Comparison of ENCODE assay signal across 8 mouse cellular contexts in the genomic region with DNA sequence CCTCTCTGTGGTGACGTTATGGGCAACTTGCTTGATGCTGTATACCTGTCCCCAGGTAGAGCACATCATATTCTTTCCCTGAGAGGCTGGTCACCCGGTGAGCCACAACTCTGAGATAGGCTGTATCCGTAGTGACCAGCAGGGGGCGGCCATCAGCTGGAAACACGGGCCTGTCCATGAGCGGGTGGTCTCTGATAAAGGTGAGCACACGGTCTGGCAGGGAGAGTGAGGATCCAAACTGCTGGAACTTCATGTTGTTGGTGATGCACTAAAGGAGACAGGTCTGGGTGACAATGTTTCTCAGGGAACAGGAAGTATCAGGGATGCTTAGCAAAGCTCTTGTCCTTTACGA. TPM values are rescaled to one million over a fixed set of nuclear protein-coding genes. Genes with fewer than 3 reads are reported as not detected.
DNase-seq lines count a peak whose midpoint lies in the region; ATAC-seq and TF ChIP-seq lines count a peak whose summit lies in the region.

No protein-coding gene starts in this region.

- no peak overlapping the region for H3K4me2 ChIP-seq in heart, embryonic 12.5 days
- H3K4me2 ChIP-seq in forebrain, embryonic 15.5 days (replicated peaks): no peak overlapping the region
- H3K4me2 ChIP-seq in neural tube, embryonic 14.5 days (ENCODE audit: low read depth, low read length): no peak overlapping the region

- WGBS in heart, embryonic 12.5 days: 15% methylated on average over 8 of the region's 8 CpGs
- WGBS in forebrain, embryonic 15.5 days: 16% methylated on average over 8 of the region's 8 CpGs
- 18% methylated on average over 8 of the region's 8 CpGs for WGBS in kidney, adult 2 months
- WGBS in neural tube, embryonic 14.5 days: 20% methylated on average over 8 of the region's 8 CpGs

- DNase-seq in heart, adult 8-10 months (ENCODE audit: low spot score): no peak
- peak; percentile 73 for DNase-seq in ZHBTc4 (ENCODE audit: low read depth, low spot score)
- peak; percentile 27 for DNase-seq in kidney, adult 2 months
- peak; percentile 17 to 50 for DNase-seq in lung, adult 18-20 months
- DNase-seq in thymus, postnatal 4 days: peak; percentile 85

- H3K9me3 ChIP-seq in heart, embryonic 12.5 days (replicated peaks): no peaks in the 10 kb centered on the region
- H3K9me3 ChIP-seq in forebrain, embryonic 15.5 days: no peaks in the 10 kb centered on the region
- no peaks in the 10 kb centered on the region for H3K9me3 ChIP-seq in neural tube, embryonic 14.5 days (ENCODE audit: control insufficient read depth, low read length)

- no peaks in the 10 kb centered on the region for H3K36me3 ChIP-seq in heart, embryonic 12.5 days
- peaks cover 6% of the 10 kb centered on the region; the same call in 1 of the 2 replicates for H3K36me3 ChIP-seq in forebrain, embryonic 15.5 days
- H3K36me3 ChIP-seq in kidney, adult 2 months (ENCODE audit: control insufficient read depth, insufficient read depth, low read length): no peaks in the 10 kb centered on the region
- H3K36me3 ChIP-seq in neural tube, embryonic 14.5 days (ENCODE audit: control insufficient read depth, insufficient read depth, low read length): peaks cover 8% of the 10 kb centered on the region; the same call in 1 of the 2 replicates

- ATAC-seq in heart, embryonic 12.5 days (ENCODE audit: insufficient number of reproducible peaks, low FRiP score): peak; percentile 33; the same call in 1 of the 2 replicates
- ATAC-seq in forebrain, embryonic 15.5 days (replicated peaks): peak; percentile 9; the same call in 1 of the 2 replicates
- ATAC-seq in neural tube, embryonic 14.5 days (ENCODE audit: low read depth): peak; percentile 45; the same call in 1 of the 2 replicates

- TF ChIP-seq CTCF in kidney, adult 2 months (conservative IDR thresholded peaks at IDR 0.05; ENCODE audit: insufficient read depth, insufficient read length, low read depth, low read length): peak; percentile 63

- TF ChIP-seq POLR2A in kidney, adult 2 months (IDR thresholded peaks at IDR 0.05; ENCODE audit: low read depth, low read length): no peak

- H3K27me3 ChIP-seq in heart, embryonic 12.5 days (replicated peaks): peaks cover 33% of the 10 kb centered on the region
- no peaks in the 10 kb centered on the region for H3K27me3 ChIP-seq in forebrain, embryonic 15.5 days
- no peaks in the 10 kb centered on the region for H3K27me3 ChIP-seq in kidney, adult 2 months (replicated peaks; ENCODE audit: control insufficient read depth, insufficient read depth, low read length)
- no peaks in the 10 kb centered on the region for H3K27me3 ChIP-seq in neural tube, embryonic 14.5 days (ENCODE audit: control insufficient read depth, insufficient read depth, low read length)

- no peak overlapping the region for H3K4me3 ChIP-seq in heart, embryonic 12.5 days
- H3K4me3 ChIP-seq in forebrain, embryonic 15.5 days: no peak overlapping the region
- no peak overlapping the region for H3K4me3 ChIP-seq in kidney, adult 2 months (ENCODE audit: insufficient read depth, low read depth, low read length)
- no peak overlapping the region for H3K4me3 ChIP-seq in neural tube, embryonic 14.5 days (ENCODE audit: low read depth, low read length)

- H3K9ac ChIP-seq in heart, embryonic 12.5 days: no peak overlapping the region
- no peak overlapping the region for H3K9ac ChIP-seq in forebrain, embryonic 15.5 days (replicated peaks)
- H3K9ac ChIP-seq in neural tube, embryonic 14.5 days (replicated peaks; ENCODE audit: low read depth, low read length): no peak overlapping the region

- H3K4me1 ChIP-seq in heart, embryonic 12.5 days (replicated peaks): no peaks in the 10 kb centered on the region
- 0 out of 2 replicates have a peak, but pooled peaks cover 8% of the 10 kb centered on the region for H3K4me1 ChIP-seq in forebrain, embryonic 15.5 days
- no peaks in the 10 kb centered on the region for H3K4me1 ChIP-seq in kidney, adult 2 months (ENCODE audit: control insufficient read depth, insufficient read depth, low read length)
- no peaks in the 10 kb centered on the region for H3K4me1 ChIP-seq in neural tube, embryonic 14.5 days (ENCODE audit: control insufficient read depth, insufficient read depth, low read length)

- H3K27ac ChIP-seq in heart, embryonic 12.5 days (ENCODE audit: poor library complexity, severe bottlenecking): no peak overlapping the region
- H3K27ac ChIP-seq in forebrain, embryonic 15.5 days (replicated peaks): peak overlapping the region; percentile 69; the same call in 1 of the 2 replicates
- no peak overlapping the region for H3K27ac ChIP-seq in kidney, adult 2 months (ENCODE audit: insufficient read depth, low read depth, low read length)
- H3K27ac ChIP-seq in neural tube, embryonic 14.5 days (ENCODE audit: low read depth, low read length): no peak overlapping the region

RNA-seq across cellular contexts. Expression of a gene that starts 21.8 kb away (rescaled TPM):
- polyA plus RNA-seq in heart, embryonic 12.5 days (2016; fragmentation: Nextera tagmentation; extraction: Ambion mirVana): 0.26 and 0.37 TPM in 2 replicates
- total RNA-seq in heart, adult 8-10 months (2022): under 1 TPM in 3 of 4 experiments, not detected in 1; 0.17 to 0.31 (median 0.22) TPM
- polyA plus RNA-seq in forebrain, embryonic 15.5 days (2015; fragmentation: Nextera tagmentation; extraction: Ambion mirVana): 14.9 and 15.8 TPM in 2 replicates
- 0.12 and 0.28 TPM in 2 replicates for polyA plus RNA-seq in kidney, adult 2 months (2012; rRNA removed)
- polyA plus RNA-seq in neural tube, embryonic 14.5 days (2014; fragmentation: Nextera tagmentation; extraction: Ambion mirVana): 13.7 and 19.5 TPM in 2 replicates

RNA-seq across cellular contexts. Expression of a gene that starts 28.9 kb away (rescaled TPM):
- polyA plus RNA-seq in heart, embryonic 12.5 days (2016; fragmentation: Nextera tagmentation; extraction: Ambion mirVana): 0.57 and 1.4 TPM in 2 replicates
- total RNA-seq in heart, adult 8-10 months (2022): not detected
- polyA plus RNA-seq in forebrain, embryonic 15.5 days (2015; fragmentation: Nextera tagmentation; extraction: Ambion mirVana): not detected in 2 replicates
- 0.16 and 0.22 TPM in 2 replicates for polyA plus RNA-seq in kidney, adult 2 months (2012; rRNA removed)
- polyA plus RNA-seq in neural tube, embryonic 14.5 days (2014; fragmentation: Nextera tagmentation; extraction: Ambion mirVana): not detected in 2 replicates

Comparison
In these comparisons a context has a peak if more than half of its experiments do, and no peak if none do; other contexts are left out.
1. RNA of a gene that starts 21.8 kb away (polyA plus RNA-seq): 14.9 to 15.8 TPM in forebrain, embryonic 15.5 days and 13.7 to 19.5 TPM in neural tube, embryonic 14.5 days; 0.26 to 0.37 TPM in heart, embryonic 12.5 days and 0.12 to 0.28 TPM in kidney, adult 2 months; every median in the first group is over 10 times any median in the second.
2. Peak in every context shown above with its lines, with median percentiles within 50 percentile points of each other: ATAC-seq.